Mouse (Mus musculus) midbrain, embryonic 15.5 days (tissue): ENCODE data around the gene Pnkd. TPM values are rescaled to one million over a fixed set of nuclear protein-coding genes. Genes with fewer than 3 reads are reported as not detected.
"Not testable (repeated sequence)": the region's sequence is repeated elsewhere in the genome, so short reads cannot be mapped to it uniquely, and the experiment has no call there.

Experiments
- ATAC-seq: fragments of 200-750 bp; cut with Nextera tagmentation; replicated peaks from 2 replicates; pipeline ENCODE4 v1.8.0; 2017; ENCODE audit warnings: moderate TSS enrichment
- H3K27ac ChIP-seq: fragments of 300-500 bp; sonication (generic); 2 replicates; pipeline ENCODE4 v1.5.1; 2015; ENCODE audit warnings: mild to moderate bottlenecking, inconsistent platforms
- H3K27me3 ChIP-seq: fragments of 300-500 bp; sonication (generic); replicated peaks from 2 replicates; pipeline ENCODE4 v1.6.1; 2015; ENCODE audit warnings: inconsistent platforms
- H3K36me3 ChIP-seq: fragments of 300-500 bp; sonication (generic); replicated peaks from 2 replicates; pipeline ENCODE4 v1.6.1; 2015; ENCODE audit warnings: inconsistent platforms
- H3K4me1 ChIP-seq: fragments of 300-500 bp; sonication (generic); 2 replicates; pipeline ENCODE4 v1.6.1; 2015; ENCODE audit warnings: inconsistent platforms
- H3K4me2 ChIP-seq: fragments of 300-500 bp; sonication (generic); 2 replicates; pipeline ENCODE4 v1.6.1; 2015; ENCODE audit warnings: inconsistent platforms, mild to moderate bottlenecking, moderate library complexity
- H3K4me3 ChIP-seq: fragments of 300-500 bp; sonication (generic); 2 replicates; pipeline ENCODE4 v1.5.1; 2015; ENCODE audit warnings: mild to moderate bottlenecking, inconsistent platforms
- H3K9ac ChIP-seq: fragments of 300-500 bp; sonication (generic); 2 replicates; pipeline ENCODE4 v1.6.1; 2015; ENCODE audit warnings: mild to moderate bottlenecking, inconsistent platforms
- H3K9me3 ChIP-seq: fragments of 300-500 bp; sonication (generic); 2 replicates; pipeline ENCODE4 v1.6.1; 2016; ENCODE audit warnings: inconsistent platforms
- WGBS: fragments of 180-500 bp; shearing (Covaris S2); methylation state at CpG from one replicate; pipeline ENCODE4 v1.1.7; 2015; ENCODE audit warnings: mixed read lengths; 5-methylcytosine and 5-hydroxymethylcytosine counted together
- polyA plus RNA-seq: library from polyadenylated mRNA; unstranded; fragments of >200 nt; fragmentation: Nextera tagmentation; extraction: Ambion mirVana; gene quantifications from 2 replicates; pipeline ENCODE4 v1.2.1, GENCODE M21; 2015

Pnkd gene
- polyA plus RNA-seq, 1 experiment from 2014 or later: 117 TPM

DNA sequence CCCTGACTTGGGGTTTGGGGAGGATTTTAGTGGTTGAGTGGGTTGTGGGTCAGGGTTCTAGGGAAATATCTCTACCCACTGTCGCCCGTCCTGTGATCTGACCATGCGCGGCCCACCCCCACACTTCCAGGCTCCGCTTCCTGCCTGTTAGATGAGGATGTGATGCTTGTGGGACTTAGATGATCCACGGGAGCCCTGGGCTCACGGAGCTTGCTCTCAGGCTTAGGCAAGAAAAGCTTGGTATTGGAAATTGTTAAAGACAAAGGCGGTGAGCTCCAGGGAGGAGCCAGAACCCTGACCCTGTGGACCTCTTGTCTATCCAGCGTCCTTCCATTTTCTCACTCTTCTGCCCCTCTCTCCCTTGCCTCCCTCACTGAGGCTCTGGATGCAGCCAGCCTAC is 55.2 kb downstream of the Pnkd start:
- no peaks in the 10 kb centered on the region for H3K27me3 ChIP-seq
- H3K4me3 ChIP-seq: no peak overlapping the region
- H3K4me1 ChIP-seq: 0 out of 2 replicates have a peak, but pooled peaks cover 3% of the 10 kb centered on the region
- ATAC-seq: no peak
- H3K9me3 ChIP-seq: no peaks in the 10 kb centered on the region
- H3K36me3 ChIP-seq: no peaks in the 10 kb centered on the region
- H3K9ac ChIP-seq: no peak overlapping the region
- WGBS: 87% methylated on average over 9 of the region's 9 CpGs
- H3K4me2 ChIP-seq: no peak overlapping the region
- H3K27ac ChIP-seq: no peak overlapping the region

DNA sequence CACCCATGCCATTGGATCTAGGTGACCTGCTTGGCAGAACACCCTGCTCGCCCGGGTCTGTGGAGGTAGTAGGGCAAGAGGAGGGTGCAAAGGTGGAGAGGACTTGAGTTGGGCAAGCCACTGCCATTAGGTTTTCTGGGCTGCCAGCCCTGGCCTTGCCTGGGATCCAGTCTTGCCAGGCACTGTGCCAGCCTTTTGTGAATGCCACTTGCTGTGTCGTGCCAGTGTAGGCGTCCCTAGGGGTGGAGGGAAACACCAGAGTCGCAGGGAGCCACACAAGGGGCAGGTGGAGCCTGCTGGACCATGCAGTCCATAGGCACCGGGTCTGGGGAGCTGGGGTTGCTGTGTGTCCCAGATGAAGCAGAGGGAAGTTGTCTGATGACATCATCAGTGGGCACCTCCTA is 55.6 kb downstream of the Pnkd start:
- 83% methylated on average over 6 of the region's 6 CpGs for WGBS
- Histone ChIP-seq H3K4me3 (no peak overlapping the region), H3K9me3 (no peaks in the 10 kb centered on the region), H3K27ac (no peak overlapping the region), H3K27me3 (no peaks in the 10 kb centered on the region), H3K4me2 (no peak overlapping the region), H3K9ac (no peak overlapping the region), H3K36me3 (no peaks in the 10 kb centered on the region), H3K4me1 (no peaks in the 10 kb centered on the region)
- ATAC-seq: no peak

DNA sequence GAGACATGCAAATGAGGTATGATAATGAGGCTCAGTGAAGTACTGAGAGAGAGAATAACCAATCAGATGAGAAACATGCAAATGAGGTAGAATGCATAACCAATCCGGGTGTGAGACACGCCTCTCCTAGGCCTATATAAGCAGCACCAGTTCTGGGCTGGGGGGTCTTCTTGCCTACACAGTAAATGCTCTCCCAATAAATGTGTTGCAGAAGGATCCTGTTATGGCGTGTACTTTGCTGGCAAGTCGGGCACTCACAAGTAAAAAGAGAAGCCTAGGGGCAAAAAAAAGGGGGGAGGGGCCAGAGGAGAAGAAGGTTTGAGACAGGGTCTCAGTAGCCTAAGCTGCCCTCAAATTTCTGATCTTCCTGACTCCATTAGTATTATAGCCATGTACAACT is 56.3 kb downstream of the Pnkd start:
- H3K4me1 ChIP-seq, H3K4me2 ChIP-seq, ATAC-seq, H3K36me3 ChIP-seq, H3K9ac ChIP-seq, H3K4me3 ChIP-seq, H3K27ac ChIP-seq, H3K9me3 ChIP-seq, H3K27me3 ChIP-seq: not testable (repeated sequence)
- 98% methylated on average over 4 of the region's 4 CpGs for WGBS

DNA sequence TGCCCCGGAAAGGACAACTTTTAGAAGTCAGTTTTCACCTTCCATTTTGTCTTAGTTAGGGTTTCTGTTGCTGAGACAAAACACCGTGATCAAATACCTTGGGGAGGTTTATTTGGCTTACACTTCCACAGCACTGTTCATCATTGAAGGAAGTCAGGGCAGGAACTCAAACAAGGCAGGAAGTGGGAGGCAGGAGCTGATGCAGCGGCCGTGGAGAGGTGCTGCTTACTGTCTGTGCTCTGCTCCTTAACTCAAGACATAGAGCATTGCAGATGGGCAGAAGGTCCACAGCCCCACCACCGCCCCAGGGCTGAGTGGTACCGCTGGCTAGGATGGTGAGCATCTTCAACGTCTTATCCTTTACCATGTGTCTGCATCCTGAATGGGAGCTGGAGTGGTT is 57.2 kb downstream of the Pnkd start:
- Histone ChIP-seq H3K9me3 (no peaks in the 10 kb centered on the region), H3K4me1 (no peaks in the 10 kb centered on the region), H3K27me3 (no peaks in the 10 kb centered on the region), H3K27ac (no peak overlapping the region), H3K9ac (no peak overlapping the region), H3K4me2 (no peak overlapping the region), H3K36me3 (no peaks in the 10 kb centered on the region), H3K4me3 (no peak overlapping the region)
- 94% methylated on average over 7 of the region's 7 CpGs for WGBS
- no peak for ATAC-seq

DNA sequence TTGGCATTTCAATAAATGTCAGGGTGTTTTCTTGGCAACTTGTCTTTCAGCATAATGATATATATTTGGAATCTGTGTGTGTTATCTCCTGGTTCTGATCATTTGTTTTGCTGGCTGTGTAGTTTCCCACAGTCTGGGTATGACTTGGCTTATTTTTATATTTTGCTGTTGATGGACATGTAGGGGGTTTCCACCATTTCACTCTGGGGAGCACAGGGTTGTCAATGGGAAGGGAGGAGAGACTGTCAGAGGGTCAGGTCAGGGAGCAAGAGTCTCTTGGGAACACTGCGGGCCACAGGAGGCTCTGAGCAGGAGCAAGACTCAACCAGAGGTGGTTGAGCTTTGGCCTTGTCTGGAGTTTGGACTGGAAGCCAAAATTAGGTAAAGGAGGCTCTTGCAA is 57.6 kb downstream of the Pnkd start:
- H3K4me2 ChIP-seq: no peak overlapping the region
- H3K4me3 ChIP-seq: no peak overlapping the region
- H3K27ac ChIP-seq: no peak overlapping the region
- H3K36me3 ChIP-seq: no peaks in the 10 kb centered on the region
- H3K9ac ChIP-seq: no peak overlapping the region
- H3K9me3 ChIP-seq: no peaks in the 10 kb centered on the region
- H3K4me1 ChIP-seq: no peaks in the 10 kb centered on the region
- WGBS: 97% methylated on average over 1 of the region's 1 CpGs
- H3K27me3 ChIP-seq: no peaks in the 10 kb centered on the region
- ATAC-seq: no peak

GRCm38 (mm10) chr1:74343161-74343560 is 58.4 kb downstream of the Pnkd start:
- no peak overlapping the region for H3K4me3 ChIP-seq
- no peak overlapping the region for H3K9ac ChIP-seq
- H3K27me3 ChIP-seq: no peaks in the 10 kb centered on the region
- no peaks in the 10 kb centered on the region for H3K36me3 ChIP-seq
- 63% methylated on average over 5 of the region's 5 CpGs for WGBS
- no peaks in the 10 kb centered on the region for H3K4me1 ChIP-seq
- H3K27ac ChIP-seq: no peak overlapping the region
- H3K4me2 ChIP-seq: no peak overlapping the region
- ATAC-seq: no peak
- no peaks in the 10 kb centered on the region for H3K9me3 ChIP-seq

DNA sequence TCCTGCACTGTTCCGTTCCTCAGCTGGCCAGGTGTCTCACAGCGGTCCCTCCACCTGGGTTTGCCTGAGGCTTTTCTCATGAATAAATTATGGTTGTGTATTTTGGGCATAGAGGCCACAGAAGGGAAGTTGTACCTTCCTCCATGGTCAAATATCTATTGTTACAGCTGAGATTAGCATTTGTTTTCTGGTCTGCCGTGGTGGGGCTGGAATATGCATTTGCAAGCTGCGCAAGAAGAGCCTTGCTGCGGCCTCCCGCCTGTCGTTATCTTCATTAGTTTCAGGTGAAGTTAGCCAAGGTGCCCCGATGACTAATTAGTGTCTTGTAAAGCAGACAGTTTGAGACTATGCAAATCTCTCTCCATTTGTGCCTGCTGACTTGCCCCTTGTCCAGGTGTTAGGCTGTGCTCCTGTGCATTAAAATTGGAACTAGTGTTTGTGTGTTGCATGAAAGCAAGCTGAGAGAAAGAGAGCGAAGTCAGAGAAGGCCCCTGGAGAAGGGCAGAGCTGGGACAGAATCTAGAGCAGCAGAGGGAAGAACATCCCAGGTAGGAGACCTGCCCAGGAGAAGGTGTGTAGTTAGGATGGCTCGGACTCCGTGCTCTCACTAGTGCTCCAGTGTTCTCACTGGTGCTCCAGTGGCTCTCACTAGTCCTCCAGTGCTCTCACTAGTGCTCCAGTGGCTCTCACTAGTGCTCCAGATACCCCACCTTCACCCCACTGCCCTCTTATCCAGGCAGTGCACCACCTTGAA is 59.6 kb downstream of the Pnkd start:
- no peak for ATAC-seq
- WGBS: 74% methylated on average over 11 of the region's 11 CpGs
- H3K9me3 ChIP-seq: no peaks in the 10 kb centered on the region

DNA sequence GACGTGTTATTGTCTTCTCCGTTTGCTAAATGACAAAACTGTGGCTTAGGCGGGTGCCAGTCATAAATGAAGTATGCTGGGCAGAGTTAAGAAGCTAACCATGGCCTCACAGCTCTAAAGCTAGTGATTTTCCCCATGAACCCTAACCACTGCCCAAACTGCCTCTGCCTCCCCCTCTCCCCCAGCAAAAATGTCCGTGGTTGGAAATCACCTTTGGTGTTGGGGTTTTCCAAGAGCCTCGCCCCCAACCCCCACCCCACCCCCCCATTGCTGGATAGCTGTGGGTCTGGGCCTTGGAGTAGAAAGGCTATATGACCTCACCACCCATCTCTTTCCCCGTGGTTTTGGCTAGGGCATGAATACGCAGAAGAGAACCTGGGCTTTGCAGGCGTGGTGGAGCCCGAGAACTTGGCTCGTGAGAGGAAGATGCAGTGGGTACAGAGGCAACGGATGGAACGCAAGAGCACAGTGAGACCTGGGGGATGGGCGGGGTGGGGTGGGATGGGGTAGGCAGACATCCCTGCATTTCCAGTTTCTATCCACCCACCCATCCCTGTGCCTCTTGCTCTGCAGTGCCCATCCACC is 66.5 kb downstream of the Pnkd start:
- no peak overlapping the region for H3K9ac ChIP-seq
- H3K9me3 ChIP-seq: no peaks in the 10 kb centered on the region
- no peak overlapping the region for H3K4me2 ChIP-seq
- no peak for ATAC-seq
- no peaks in the 10 kb centered on the region; the same call in 1 of the 2 replicates for H3K36me3 ChIP-seq
- H3K4me3 ChIP-seq: no peak overlapping the region
- no peaks in the 10 kb centered on the region for H3K27me3 ChIP-seq
- 91% methylated on average over 13 of the region's 13 CpGs for WGBS
- H3K4me1 ChIP-seq: no peaks in the 10 kb centered on the region
- no peak overlapping the region for H3K27ac ChIP-seq

More for the DNA sequence above, 59.6 kb downstream of the Pnkd start:
- H3K4me1 ChIP-seq: no peaks in the 10 kb centered on the region
- H3K9ac ChIP-seq: no peak overlapping the region
- H3K27ac ChIP-seq: no peak overlapping the region
- H3K4me3 ChIP-seq: no peak overlapping the region
- H3K27me3 ChIP-seq: no peaks in the 10 kb centered on the region
- H3K4me2 ChIP-seq: no peak overlapping the region
- no peaks in the 10 kb centered on the region; the same call in 1 of the 2 replicates for H3K36me3 ChIP-seq

GRCm38 (mm10) chr1:74352532-74353096 is 67.9 kb downstream of the Pnkd start:
- no peaks in the 10 kb centered on the region for H3K27me3 ChIP-seq
- H3K4me3 ChIP-seq: no peak overlapping the region
- H3K36me3 ChIP-seq: no peaks in the 10 kb centered on the region; the same call in 1 of the 2 replicates
- no peaks in the 10 kb centered on the region for H3K9me3 ChIP-seq
- ATAC-seq: no peak
- no peak overlapping the region for H3K4me2 ChIP-seq
- H3K4me1 ChIP-seq: no peaks in the 10 kb centered on the region
- no peak overlapping the region for H3K27ac ChIP-seq
- WGBS: 86% methylated on average over 5 of the region's 5 CpGs
- no peak overlapping the region for H3K9ac ChIP-seq

GRCm38 (mm10) chr1:74353453-74354229 is 68.9 kb downstream of the Pnkd start:
- Histone ChIP-seq H3K9me3 (no peaks in the 10 kb centered on the region), H3K4me3 (no peak overlapping the region), H3K4me2 (no peak overlapping the region), H3K9ac (no peak overlapping the region), H3K36me3 (no peaks in the 10 kb centered on the region; the same call in 1 of the 2 replicates), H3K4me1 (no peaks in the 10 kb centered on the region), H3K27ac (no peak overlapping the region), H3K27me3 (no peaks in the 10 kb centered on the region)
- ATAC-seq: no peak
- 95% methylated on average over 9 of the region's 9 CpGs for WGBS

DNA sequence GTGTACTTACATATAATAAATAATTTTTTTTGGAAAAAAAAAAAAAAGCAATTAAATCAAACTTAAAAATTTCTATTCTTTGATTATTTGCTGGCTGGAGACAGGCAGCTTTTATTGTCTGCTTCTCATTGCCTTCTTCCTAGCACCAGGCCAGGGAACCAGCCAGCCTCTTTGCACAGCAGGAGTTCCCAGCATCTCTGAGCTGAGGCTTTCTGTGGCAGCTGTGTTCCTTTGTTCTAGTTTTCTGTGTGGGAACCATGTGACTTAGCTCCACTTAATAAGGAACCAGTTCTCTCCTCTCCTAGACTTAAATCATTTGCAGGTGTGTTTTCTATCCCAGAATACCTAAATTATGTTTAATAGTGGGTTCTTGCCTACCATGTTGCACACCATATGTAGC is 72.8 kb downstream of the Pnkd start:
- Histone ChIP-seq H3K9me3 (no peaks in the 10 kb centered on the region), H3K27me3 (no peaks in the 10 kb centered on the region), H3K27ac (no peak overlapping the region), H3K4me1 (0 out of 2 replicates have a peak, but pooled peaks cover 5% of the 10 kb centered on the region), H3K9ac (no peak overlapping the region), H3K4me3 (no peak overlapping the region), H3K4me2 (no peak overlapping the region), H3K36me3 (no peaks in the 10 kb centered on the region)
- ATAC-seq: no peak

DNA sequence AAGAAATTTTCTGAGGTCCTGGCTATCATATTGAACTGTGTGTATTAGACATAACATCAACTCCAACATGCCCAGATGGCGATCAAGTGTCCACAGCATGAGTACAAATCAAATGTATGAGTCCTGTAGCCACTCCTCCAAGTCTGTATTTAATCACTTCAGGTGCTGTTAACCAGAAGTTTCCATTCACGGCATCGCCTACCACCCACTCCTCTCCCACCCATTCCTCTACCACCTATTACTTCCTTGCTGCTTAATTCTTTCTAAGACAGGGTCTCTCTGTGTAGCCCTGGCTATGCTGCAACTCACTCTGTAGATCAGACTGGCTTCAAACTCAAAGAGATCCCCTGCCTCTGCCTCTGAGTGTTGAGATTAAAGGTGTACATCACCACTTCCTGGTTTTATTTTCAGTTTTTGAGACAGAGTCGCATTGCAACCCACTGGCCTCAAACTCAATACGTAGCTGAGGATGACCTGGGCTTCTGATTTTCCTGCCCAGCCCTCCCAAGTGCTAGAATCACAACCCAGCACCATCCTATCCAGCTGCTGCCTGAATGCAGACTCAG is 75.3 kb downstream of the Pnkd start:
- H3K9ac ChIP-seq: no peak overlapping the region
- ATAC-seq: no peak
- H3K9me3 ChIP-seq: no peaks in the 10 kb centered on the region
- H3K4me3 ChIP-seq: no peak overlapping the region
- H3K4me2 ChIP-seq: no peak overlapping the region
- H3K27ac ChIP-seq: no peak overlapping the region
- no peaks in the 10 kb centered on the region for H3K36me3 ChIP-seq
- 0 out of 2 replicates have a peak, but pooled peaks cover 5% of the 10 kb centered on the region for H3K4me1 ChIP-seq
- 89% methylated on average over 5 of the region's 5 CpGs for WGBS
- no peaks in the 10 kb centered on the region for H3K27me3 ChIP-seq
